Mouse (Mus musculus): ENCODE measurements around the gene Ptprg.

DNA sequence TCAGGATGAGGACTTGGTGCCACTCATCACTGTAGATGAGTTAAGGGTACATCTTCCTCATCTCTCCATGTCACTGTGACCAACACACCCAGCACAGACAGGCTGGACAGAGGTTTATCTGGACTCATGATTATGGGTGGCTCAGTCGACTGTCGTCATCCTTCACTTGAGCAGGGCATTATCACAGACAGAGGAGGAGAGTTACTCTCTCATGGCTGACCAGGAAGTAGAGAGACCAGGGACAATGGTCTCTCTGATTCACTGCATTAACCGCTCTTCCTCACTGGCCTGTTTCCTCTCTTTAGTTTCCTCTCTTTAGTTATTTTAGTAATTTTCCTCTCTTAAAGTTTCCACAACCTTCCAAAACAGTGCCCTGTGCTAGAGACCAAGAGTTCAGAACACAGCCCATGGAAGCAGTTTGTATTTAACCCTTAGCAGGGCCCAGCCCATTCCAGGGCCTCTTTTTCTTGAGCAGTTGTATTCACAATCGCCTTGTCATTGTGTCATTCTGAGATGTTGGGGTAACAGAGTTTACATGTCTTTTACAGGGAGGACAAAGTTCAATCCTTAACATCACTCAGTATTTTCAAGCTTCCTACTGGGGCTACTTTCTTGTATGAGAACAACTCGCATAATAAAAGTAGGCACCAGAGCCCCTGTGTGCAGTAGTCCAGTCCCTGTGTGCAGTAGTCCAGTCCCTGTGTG, 31.7 kb downstream of the Ptprg start:
- no peak for TF ChIP-seq EP300 (IDR thresholded peaks at IDR 0.05; ENCODE audit: low read depth)
- TF ChIP-seq CTCF (IDR thresholded peaks at IDR 0.05; ENCODE audit: low read depth): no peak
